Mouse (Mus musculus) retina, embryonic 14.5 days (tissue): Measurements from ENCODE around the gene Oas1d.

ENCODE experiments used
- DNase-seq: peaks from one replicate; pipeline ENCODE4 v3.0.0-alpha.2; 2015; ENCODE audit warnings: low spot score

Gene Oas1d

GRCm38 (mm10) chr5:120968799-120969198 lies 54.5 kb downstream of the Oas1d start:
- DNase-seq: no peak

- DNase-seq: no peak
Measured at GRCm38 (mm10) chr5:120969703-120970102, 55.4 kb downstream of the Oas1d start.
